Mouse (Mus musculus) thymus, postnatal 25 days (tissue): Measurements from ENCODE around the gene Vmn1r64.
"Not testable (repeated sequence)": the region's sequence is repeated elsewhere in the genome, so short reads cannot be mapped to it uniquely, and the experiment has no call there.

Experiments used
- DNase-seq: peaks from one replicate; pipeline ENCODE4 v3.0.0; 2022

The Vmn1r64 gene

DNA sequence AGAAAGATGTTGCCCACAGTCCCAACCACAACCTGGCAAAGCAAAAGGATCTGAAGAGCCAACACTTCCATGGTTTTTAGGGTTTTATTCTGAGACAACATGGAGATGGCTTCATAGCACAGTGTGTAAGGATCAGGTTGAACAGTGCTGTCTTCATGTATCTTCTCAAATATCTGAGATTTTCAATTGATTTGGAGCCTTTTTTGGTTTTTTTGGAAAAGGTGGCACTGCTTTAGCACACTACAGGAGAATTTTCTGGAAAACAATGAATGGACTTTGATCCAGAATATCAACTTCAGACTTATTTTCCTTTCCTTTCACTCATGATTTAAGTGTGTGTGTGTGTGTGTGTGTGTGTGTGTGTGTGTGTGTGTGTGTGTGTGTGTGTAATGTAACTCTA, at the start of gene Vmn1r64:
Gene Vmn1r64, minus strand, starts transcription at position 101 of the 400 bp plus-strand sequence.
- no peak for DNase-seq

DNA sequence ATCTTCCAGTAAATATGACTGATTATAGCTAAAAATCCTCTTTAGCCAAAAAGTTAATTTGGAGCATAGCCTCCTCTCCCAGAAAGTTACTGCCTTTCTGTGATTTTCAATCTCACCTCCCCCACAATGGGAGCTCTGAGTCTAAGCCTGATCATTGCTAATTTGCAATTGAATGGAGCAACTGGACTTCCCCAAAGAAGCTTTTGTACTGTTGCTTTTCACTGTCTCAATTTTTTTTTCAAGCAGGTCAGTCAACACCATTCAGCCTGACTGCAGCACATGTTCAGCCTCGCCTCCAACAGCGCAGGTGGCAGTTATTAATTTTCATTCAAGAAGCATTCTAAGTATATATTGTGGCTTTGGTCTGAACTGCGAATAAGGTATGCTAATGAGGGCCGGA, 14.9 kb upstream of the Vmn1r64 start:
- DNase-seq = no peak

DNA sequence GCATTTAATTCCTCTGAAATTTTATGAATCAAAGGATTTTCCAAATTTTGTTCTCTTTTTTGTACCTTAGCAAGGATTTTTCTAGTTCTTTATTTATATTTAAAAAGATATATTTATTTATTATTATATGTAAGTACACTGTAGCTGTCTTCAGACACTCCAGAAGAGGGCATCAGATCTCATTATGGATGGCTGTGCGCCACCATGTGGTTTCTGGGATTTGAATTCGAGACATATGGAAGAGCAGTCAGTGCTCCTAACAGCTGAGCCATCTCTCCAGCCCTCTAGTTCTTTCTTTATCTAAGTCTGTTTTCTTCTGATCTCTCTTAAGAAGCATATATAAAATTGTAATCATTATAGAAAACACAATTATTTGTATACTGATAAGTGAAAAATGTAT, 12.9 kb upstream of the Vmn1r64 start:
- not testable (repeated sequence) for DNase-seq
